Mouse (Mus musculus) CH12.LX (cell line): ENCODE measurements around the gene Smarcad1. TPM values are rescaled to one million over a fixed set of nuclear protein-coding genes. Genes with fewer than 3 reads are reported as not detected.

ENCODE experiments used
- DNase-seq: peaks from one replicate; pipeline ENCODE4 v3.0.0-alpha.2; 2013; ENCODE audit errors: extremely low read depth
- H3K27ac ChIP-seq: 2 replicates; pipeline ENCODE4 v1.5.1; 2012; ENCODE audit warnings: low read depth, mild to moderate bottlenecking, control low read depth, moderate library complexity; ENCODE audit not compliant: insufficient read depth
- H3K27me3 ChIP-seq: replicated peaks from 2 replicates; pipeline ENCODE3; 2012; ENCODE audit warnings: inconsistent platforms
- H3K36me3 ChIP-seq, 2 experiments: replicated peaks in 1 of 2; 2 replicates each; pipeline versions ENCODE3 to v1.6.1; 2012; ENCODE audit warnings: inconsistent platforms in 1 of 2, low read length in 1 of 2, mild to moderate bottlenecking in 1 of 2, mixed read lengths in 1 of 2, moderate library complexity in 1 of 2; ENCODE audit not compliant: control insufficient read depth in 1 of 2, insufficient read depth in 1 of 2
- H3K4me1 ChIP-seq, 2 experiments: 2 replicates each; pipeline ENCODE4 v1.6.1; 2012; ENCODE audit warnings: inconsistent platforms in 1 of 2, moderate library complexity in 1 of 2; ENCODE audit not compliant: insufficient read depth in 2 of 2, control insufficient read depth in 1 of 2
- H3K4me2 ChIP-seq: 2 replicates; pipeline ENCODE4 v1.6.1; 2012; ENCODE audit warnings: low read depth, mild to moderate bottlenecking, control low read depth; ENCODE audit not compliant: poor library complexity, insufficient read depth, severe bottlenecking
- H3K4me3 ChIP-seq, 3 experiments: fragments of 150-350 bp in 1 of 3; sonication (generic) in 1 of 3; replicated peaks in 1 of 3; 2 replicates each; pipeline versions ENCODE3 to v1.5.1; 2011 to 2012; ENCODE audit warnings: low read depth in 2 of 3, low read length in 2 of 3, mild to moderate bottlenecking in 2 of 3, moderate library complexity in 2 of 3, control low read depth in 1 of 3, improper control_type of control experiment in 1 of 3, inconsistent platforms in 1 of 3, mixed read lengths in 1 of 3; ENCODE audit not compliant: poor library complexity in 1 of 3
- H3K79me2 ChIP-seq: replicated peaks from 2 replicates; pipeline ENCODE4 v1.6.1; 2012; ENCODE audit warnings: mild to moderate bottlenecking, moderate library complexity; ENCODE audit not compliant: control insufficient read depth, poor library complexity, insufficient read depth, severe bottlenecking; ENCODE audit errors: extremely low read depth
- H3K9ac ChIP-seq: 2 replicates; pipeline ENCODE4 v1.6.1; 2012; ENCODE audit warnings: low read depth, mild to moderate bottlenecking, control low read depth, moderate library complexity; ENCODE audit not compliant: insufficient read depth
- H3K9me3 ChIP-seq: replicated peaks from 2 replicates; pipeline ENCODE3; 2012; ENCODE audit warnings: low read length, inconsistent platforms, mixed read lengths
- CHD1 ChIP-seq: IDR thresholded peaks from 2 replicates; pipeline ENCODE4 v1.6.1; 2012; ENCODE audit warnings: low read depth, low read length, improper control_type of control experiment, inconsistent platforms
- CHD2 ChIP-seq: IDR thresholded peaks from 2 replicates; pipeline ENCODE4 v1.6.1; 2011; ENCODE audit warnings: low read length, improper control_type of control experiment
- E2F4 ChIP-seq: IDR thresholded peaks from 2 replicates; pipeline ENCODE4 v1.6.1; 2011; ENCODE audit warnings: low read depth, low read length, improper control_type of control experiment; ENCODE audit not compliant: insufficient replicate concordance
- EP300 ChIP-seq: IDR thresholded peaks from 2 replicates; pipeline ENCODE4 v1.6.1; 2011; ENCODE audit warnings: low read length, improper control_type of control experiment
- IRF4 ChIP-seq: IDR thresholded peaks from 2 replicates; pipeline ENCODE4 v1.6.1; 2014; ENCODE audit warnings: low read depth, mild to moderate bottlenecking, inconsistent platforms, low read length, improper control_type of control experiment
- KAT2A ChIP-seq: IDR thresholded peaks from 2 replicates; pipeline ENCODE4 v1.6.1; 2012; ENCODE audit warnings: low read length, improper control_type of control experiment, inconsistent platforms; ENCODE audit not compliant: insufficient replicate concordance
- MAX ChIP-seq: IDR thresholded peaks from 2 replicates; pipeline ENCODE4 v1.6.1; 2011; ENCODE audit warnings: low read length, improper control_type of control experiment
- NELFE ChIP-seq: IDR thresholded peaks from 2 replicates; pipeline ENCODE4 v1.6.1; 2011; ENCODE audit warnings: low read depth, low read length, improper control_type of control experiment
- PAX5 ChIP-seq: IDR thresholded peaks from 2 replicates; pipeline ENCODE4 v1.6.1; 2012; ENCODE audit warnings: low read length, inconsistent platforms, mixed read lengths
- RAD21 ChIP-seq: IDR thresholded peaks from 2 replicates; pipeline ENCODE4 v1.6.1; 2011; ENCODE audit warnings: low read depth, mild to moderate bottlenecking, low read length, improper control_type of control experiment, moderate library complexity
- UBTF ChIP-seq: IDR thresholded peaks from 2 replicates; pipeline ENCODE4 v1.6.1; 2012; ENCODE audit warnings: low read depth, mild to moderate bottlenecking, inconsistent platforms, low read length, improper control_type of control experiment, moderate library complexity
- USF1 ChIP-seq: IDR thresholded peaks from 2 replicates; pipeline ENCODE4 v1.6.1; 2014; ENCODE audit warnings: low read depth, mild to moderate bottlenecking, inconsistent platforms, low read length, improper control_type of control experiment
- ZC3H11A ChIP-seq: IDR thresholded peaks from 2 replicates; pipeline ENCODE4 v1.6.1; 2012; ENCODE audit warnings: low read depth, mild to moderate bottlenecking, inconsistent platforms, low read length, improper control_type of control experiment
- ZKSCAN1 ChIP-seq: IDR thresholded peaks from 2 replicates; pipeline ENCODE4 v1.6.1; 2012; ENCODE audit warnings: low read depth, inconsistent platforms, low read length, improper control_type of control experiment, borderline replicate concordance
- ZNF384 ChIP-seq: IDR thresholded peaks from 2 replicates; pipeline ENCODE4 v1.6.1; 2012; ENCODE audit warnings: low read depth, low read length, improper control_type of control experiment, inconsistent platforms
- dilution Hi-C: fragments of 300-500 bp; cut with MboI; formaldehyde crosslinking; loops from 2 replicates; pipeline ENCODE4 v1.14.3; 2020; ENCODE audit warnings: low sequenced_read_pairs; ENCODE audit not compliant: extremely low pct_unique_long_range_greater_than_20kb, extremely low pct_ligation_motif_present
- in situ Hi-C: fragments of 300-500 bp; cut with MboI; formaldehyde crosslinking; loops from 3 replicates; pipeline ENCODE4 v1.14.3; 2019; ENCODE audit warnings: low sequenced_read_pairs, low pct_ligation_motif_present, low pct_unique_long_range_greater_than_20kb, mixed read lengths
- polyA plus RNA-seq: library from polyadenylated mRNA; unstranded; fragments of >175 nt; gene quantifications from 2 replicates; pipeline ENCODE4 v1.2.1, GENCODE M21; 2012; ENCODE audit warnings: low read depth; ENCODE audit not compliant: insufficient read length
- total RNA-seq, 2 experiments: library from RNA; depleted of rRNA; stranded (reverse); fragments of 300-350 nt in 1 of 2; fragments of >200 nt in 1 of 2; gene quantifications; 2 replicates each; pipeline ENCODE4 v1.2.3; 2012 to 2014

Gene Smarcad1
- total and polyA plus RNA-seq, 3 experiments: 30.2 to 57.4 (median 43.9) TPM

DNA sequence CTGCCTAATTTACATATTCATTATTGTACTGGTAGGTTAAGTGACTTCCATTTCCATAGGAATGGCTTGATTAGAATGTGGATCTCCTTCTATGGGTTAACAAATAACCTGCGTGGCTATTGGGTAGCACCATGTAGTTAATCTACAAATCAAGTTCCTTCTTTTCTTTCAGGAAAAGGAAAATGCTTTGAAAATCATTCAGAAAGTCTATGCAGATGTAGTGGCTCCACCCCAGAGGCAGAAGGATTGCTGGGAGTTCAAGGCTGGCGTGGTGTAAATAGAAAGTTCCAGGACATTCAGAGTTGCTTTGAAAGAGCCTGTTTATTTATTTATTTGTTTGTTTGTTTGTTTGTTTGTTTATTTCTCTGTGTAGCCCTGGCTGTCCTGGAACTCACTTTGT, 7.7 kb upstream of the Smarcad1 start:
- in situ Hi-C loops (no loop called here), dilution Hi-C loops (no loop called here)
- Histone ChIP-seq H3K27ac (no peak overlapping the region), H3K4me1 (no peaks in the 10 kb centered on the region), H3K9ac (no peak overlapping the region), H3K9me3 (peaks cover 2% of the 10 kb centered on the region), H3K36me3 (no peaks in the 10 kb centered on the region), H3K4me3 (no peak overlapping the region), H3K79me2 (no peaks in the 10 kb centered on the region), H3K4me2 (no peak overlapping the region; the same call in 1 of the 2 replicates), H3K27me3 (no peaks in the 10 kb centered on the region)
- DNase-seq: no peak
- no peak for TF ChIP-seq EP300
- no peak for TF ChIP-seq ZKSCAN1
- no peak for TF ChIP-seq NELFE
- TF ChIP-seq IRF4: no peak
- TF ChIP-seq UBTF: no peak
- TF ChIP-seq CHD2: no peak

DNA sequence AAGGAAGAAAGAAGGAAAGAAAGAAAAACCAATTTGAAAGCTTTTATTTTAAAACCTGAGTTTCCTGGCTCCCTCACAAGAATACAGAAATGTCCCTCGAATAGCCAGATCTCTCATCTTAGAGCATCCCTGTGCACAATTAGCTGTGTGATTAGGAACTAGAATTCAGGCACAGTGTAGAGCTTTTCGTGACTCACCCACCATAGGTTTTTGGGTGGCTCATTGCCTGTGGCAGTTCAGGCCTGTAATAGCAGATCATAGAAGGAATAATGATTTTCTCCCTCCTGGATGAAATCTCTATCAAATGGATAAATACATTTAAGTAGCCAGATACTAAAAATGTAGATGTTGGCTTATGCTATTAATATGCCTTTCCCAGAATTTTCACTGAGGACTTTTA, 6.9 kb upstream of the Smarcad1 start:
- dilution Hi-C loops: no loop called here
- H3K79me2 ChIP-seq: no peaks in the 10 kb centered on the region
- H3K9ac ChIP-seq: no peak overlapping the region
- H3K4me3 ChIP-seq: no peak overlapping the region
- H3K27me3 ChIP-seq: no peaks in the 10 kb centered on the region
- no peak overlapping the region for H3K4me2 ChIP-seq
- in situ Hi-C loops: no loop called here
- no peaks in the 10 kb centered on the region for H3K4me1 ChIP-seq
- no peaks in the 10 kb centered on the region for H3K36me3 ChIP-seq
- TF ChIP-seq MAX (no peak), RAD21 (no peak), CHD1 (no peak), ZNF384 (no peak), PAX5 (no peak), USF1 (no peak), EP300 (no peak), ZC3H11A (no peak), ZKSCAN1 (no peak), E2F4 (no peak), CHD2 (no peak), KAT2A (no peak)
- no peak for DNase-seq
- peaks cover 2% of the 10 kb centered on the region for H3K9me3 ChIP-seq
- no peak overlapping the region for H3K27ac ChIP-seq
